Mouse (Mus musculus) lung, postnatal 0 days (tissue): ENCODE measurements around the gene Ugt1a10. TPM values are rescaled to one million over a fixed set of nuclear protein-coding genes. Genes with fewer than 3 reads are reported as not detected.
"Not testable (repeated sequence)": the region's sequence is repeated elsewhere in the genome, so short reads cannot be mapped to it uniquely, and the experiment has no call there.

Experiments
- ATAC-seq: fragments of 200-750 bp; cut with Nextera tagmentation; 2 replicates; pipeline ENCODE4 v1.8.0; 2017; ENCODE audit warnings: moderate library complexity
- DNase-seq: peaks from one replicate; pipeline ENCODE4 v3.0.0-alpha.2; 2016; ENCODE audit warnings: low spot score
- H3K27ac ChIP-seq: fragments of 300-500 bp; sonication (generic); 2 replicates; pipeline ENCODE4 v1.5.1; 2014; ENCODE audit warnings: antibody characterized with exemption, mild to moderate bottlenecking, low read length, mixed read lengths
- H3K27me3 ChIP-seq: fragments of 300-500 bp; sonication (generic); replicated peaks from 2 replicates; pipeline ENCODE4 v1.6.1; 2014; ENCODE audit warnings: low read length, mixed read lengths; ENCODE audit not compliant: insufficient read depth
- H3K36me3 ChIP-seq: fragments of 300-500 bp; sonication (generic); 2 replicates; pipeline ENCODE4 v1.6.1; 2014; ENCODE audit warnings: low read length, mixed read lengths; ENCODE audit not compliant: insufficient read depth
- H3K4me1 ChIP-seq: fragments of 300-500 bp; sonication (generic); 2 replicates; pipeline ENCODE4 v1.6.1; 2014; ENCODE audit warnings: antibody characterized with exemption, low read depth, low read length, mixed read lengths; ENCODE audit not compliant: insufficient read depth
- H3K4me2 ChIP-seq: fragments of 300-500 bp; sonication (generic); replicated peaks from 2 replicates; pipeline ENCODE4 v1.6.1; 2014; ENCODE audit warnings: low read depth, mild to moderate bottlenecking, low read length, moderate library complexity, mixed read lengths
- H3K4me3 ChIP-seq: fragments of 300-500 bp; sonication (generic); 2 replicates; pipeline ENCODE4 v1.5.1; 2014; ENCODE audit warnings: low read depth, low read length
- H3K9ac ChIP-seq: fragments of 300-500 bp; sonication (generic); replicated peaks from 2 replicates; pipeline ENCODE4 v1.6.1; 2014; ENCODE audit warnings: low read depth, mild to moderate bottlenecking
- H3K9me3 ChIP-seq: fragments of 300-500 bp; sonication (generic); 2 replicates; pipeline ENCODE4 v1.6.1; 2016; ENCODE audit warnings: low read length, mixed read lengths
- CTCF ChIP-seq: IDR thresholded peaks from 2 replicates; pipeline ENCODE4 v1.5.1; 2016; ENCODE audit warnings: antibody characterized with exemption, mild to moderate bottlenecking
- EP300 ChIP-seq: IDR thresholded peaks from 2 replicates; pipeline ENCODE4 v1.6.1; 2016; ENCODE audit warnings: antibody characterized with exemption, mild to moderate bottlenecking, control low read depth
- WGBS: fragments of 180-500 bp; shearing (Covaris S2); extraction: QIAGEN DNeasy Blood & Tissue Kit; methylation state at CpG from one replicate; pipeline ENCODE4 v1.1.7; 2014; 5-methylcytosine and 5-hydroxymethylcytosine counted together
- polyA plus RNA-seq: library from polyadenylated mRNA; unstranded; fragments of >200 nt; fragmentation: Nextera tagmentation; extraction: Ambion mirVana; gene quantifications from 2 replicates; pipeline ENCODE4 v1.2.1, GENCODE M21; 2015

Ugt1a10 gene
- polyA plus RNA-seq, 1 experiment from 2014 or later, result not detected

DNA sequence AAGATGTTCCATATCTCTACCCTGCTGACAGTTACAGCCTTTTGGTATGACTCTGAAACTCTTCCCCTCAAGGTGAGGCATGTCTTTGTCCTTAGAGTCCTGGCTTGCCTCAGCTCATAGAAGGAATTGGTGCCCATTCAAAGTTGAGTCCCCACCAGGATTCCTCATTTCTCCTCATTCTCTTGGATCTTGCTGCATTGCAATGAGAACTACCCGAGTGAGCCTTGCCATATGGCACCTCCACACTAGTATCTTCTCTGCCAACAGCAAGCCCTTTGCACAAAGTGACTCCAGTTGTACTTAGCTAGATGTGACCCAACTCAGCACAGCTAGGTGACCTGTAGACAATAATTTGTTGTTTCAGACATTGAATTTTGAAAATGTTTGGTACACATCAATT, 168.4 kb downstream of the Ugt1a10 start:
- H3K4me2 ChIP-seq, result no peak overlapping the region
- H3K4me1 ChIP-seq, result no peaks in the 10 kb centered on the region
- H3K27ac ChIP-seq, result no peak overlapping the region
- DNase-seq (no peak), ATAC-seq (no peak)
- H3K36me3 ChIP-seq, result no peaks in the 10 kb centered on the region
- no peaks in the 10 kb centered on the region for H3K27me3 ChIP-seq
- WGBS, result 43% methylated on average over 1 of the region's 1 CpGs
- no peak overlapping the region for H3K4me3 ChIP-seq
- peaks cover 22% of the 10 kb centered on the region for H3K9me3 ChIP-seq
- H3K9ac ChIP-seq, result no peak overlapping the region
- TF ChIP-seq CTCF, result no peak
- no peak for TF ChIP-seq EP300

DNA sequence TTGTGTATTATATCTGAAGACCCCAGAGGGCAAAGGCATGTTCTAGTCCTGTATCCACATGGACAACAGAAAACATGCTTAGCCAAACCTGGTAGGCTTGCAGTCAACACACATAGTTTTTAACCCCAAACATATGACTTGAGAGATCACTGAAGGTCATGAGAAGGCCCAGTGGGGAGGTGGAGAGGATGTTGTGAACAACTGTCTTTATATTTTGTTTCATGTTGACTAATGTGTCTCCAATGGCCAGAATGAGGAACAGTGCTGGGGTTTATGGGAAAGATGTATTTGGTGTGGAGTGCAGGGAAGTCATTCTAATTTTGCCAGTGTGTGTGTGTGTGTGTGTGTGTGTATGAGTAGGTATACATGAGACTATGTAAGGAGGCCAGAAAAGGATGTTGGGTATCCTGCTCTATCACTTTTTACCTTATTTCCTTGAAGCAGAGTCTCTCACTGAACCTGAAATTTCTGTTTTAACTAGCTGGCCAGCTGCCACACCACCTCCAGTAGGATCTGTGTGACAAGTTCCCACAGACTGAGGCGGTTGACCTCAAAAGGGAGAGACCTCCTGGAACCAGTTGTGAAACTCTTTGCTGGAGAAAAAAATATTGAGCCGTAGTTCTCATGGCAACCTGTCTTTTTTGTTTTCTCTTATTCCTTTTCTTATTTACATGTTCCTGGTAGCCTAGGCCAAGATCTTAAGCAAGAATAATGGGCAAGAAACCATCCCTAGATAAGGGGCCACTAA, 169.0 kb downstream of the Ugt1a10 start:
- Histone ChIP-seq H3K27ac (no peak overlapping the region), H3K9me3 (peaks cover 28% of the 10 kb centered on the region), H3K4me3 (no peak overlapping the region), H3K4me2 (no peak overlapping the region), H3K4me1 (no peaks in the 10 kb centered on the region), H3K9ac (no peak overlapping the region), H3K27me3 (no peaks in the 10 kb centered on the region), H3K36me3 (no peaks in the 10 kb centered on the region)
- DNase-seq (no peak), ATAC-seq (no peak)
- WGBS, result 58% methylated on average over 2 of the region's 2 CpGs
- TF ChIP-seq CTCF, result no peak
- TF ChIP-seq EP300, result no peak

DNA sequence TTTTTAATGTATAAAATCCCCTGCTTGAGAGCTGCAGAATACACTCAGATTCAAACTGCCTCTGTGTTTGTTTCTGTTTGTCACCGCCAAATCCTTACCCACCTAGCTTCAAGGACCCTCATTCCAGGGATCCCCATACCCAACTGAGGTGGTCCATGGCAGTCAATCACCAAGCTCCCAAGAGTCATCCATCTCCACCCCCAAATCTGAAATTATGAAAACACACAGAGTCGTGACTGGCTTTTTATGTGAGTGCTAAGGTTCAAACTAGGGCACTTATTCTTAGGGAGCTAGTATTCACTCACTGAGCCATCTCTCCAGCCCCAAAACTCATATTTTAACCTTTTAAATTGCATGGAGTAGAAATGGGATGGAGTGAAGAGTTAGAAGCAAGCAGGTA, 170.1 kb downstream of the Ugt1a10 start:
- not testable (repeated sequence) for H3K36me3 ChIP-seq, H3K4me1 ChIP-seq, DNase-seq, H3K9ac ChIP-seq, H3K27me3 ChIP-seq, ATAC-seq, H3K4me3 ChIP-seq, H3K27ac ChIP-seq, H3K4me2 ChIP-seq
- WGBS, result 28% methylated on average over 2 of the region's 2 CpGs
- peaks cover 36% of the 10 kb centered on the region for H3K9me3 ChIP-seq

DNA sequence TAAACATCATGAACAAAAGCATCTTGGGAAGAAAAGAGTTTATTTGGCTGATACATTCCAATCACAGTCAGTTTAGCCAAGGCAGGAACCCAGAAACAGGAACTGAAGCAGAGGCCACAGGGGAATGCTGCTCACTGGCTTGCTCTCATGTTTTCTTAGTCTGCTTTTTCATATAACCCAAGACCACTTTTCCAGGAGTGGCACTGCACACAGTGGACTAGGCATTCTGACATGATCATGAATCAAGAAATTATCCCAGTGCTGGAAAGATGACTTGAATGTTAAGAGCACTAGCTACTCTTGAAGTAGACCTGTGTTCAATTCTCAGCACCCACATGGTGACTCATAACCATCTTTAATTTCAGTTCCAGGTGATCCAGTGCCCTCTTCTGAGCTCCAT, 170.6 kb downstream of the Ugt1a10 start:
- DNase-seq (no peak), ATAC-seq (no peak)
- Histone ChIP-seq H3K27me3 (no peaks in the 10 kb centered on the region), H3K4me1 (no peaks in the 10 kb centered on the region), H3K27ac (no peak overlapping the region), H3K9me3 (peaks cover 41% of the 10 kb centered on the region), H3K4me3 (no peak overlapping the region), H3K4me2 (no peak overlapping the region), H3K36me3 (no peaks in the 10 kb centered on the region), H3K9ac (no peak overlapping the region)
- TF ChIP-seq CTCF, result no peak
- TF ChIP-seq EP300, result no peak

DNA sequence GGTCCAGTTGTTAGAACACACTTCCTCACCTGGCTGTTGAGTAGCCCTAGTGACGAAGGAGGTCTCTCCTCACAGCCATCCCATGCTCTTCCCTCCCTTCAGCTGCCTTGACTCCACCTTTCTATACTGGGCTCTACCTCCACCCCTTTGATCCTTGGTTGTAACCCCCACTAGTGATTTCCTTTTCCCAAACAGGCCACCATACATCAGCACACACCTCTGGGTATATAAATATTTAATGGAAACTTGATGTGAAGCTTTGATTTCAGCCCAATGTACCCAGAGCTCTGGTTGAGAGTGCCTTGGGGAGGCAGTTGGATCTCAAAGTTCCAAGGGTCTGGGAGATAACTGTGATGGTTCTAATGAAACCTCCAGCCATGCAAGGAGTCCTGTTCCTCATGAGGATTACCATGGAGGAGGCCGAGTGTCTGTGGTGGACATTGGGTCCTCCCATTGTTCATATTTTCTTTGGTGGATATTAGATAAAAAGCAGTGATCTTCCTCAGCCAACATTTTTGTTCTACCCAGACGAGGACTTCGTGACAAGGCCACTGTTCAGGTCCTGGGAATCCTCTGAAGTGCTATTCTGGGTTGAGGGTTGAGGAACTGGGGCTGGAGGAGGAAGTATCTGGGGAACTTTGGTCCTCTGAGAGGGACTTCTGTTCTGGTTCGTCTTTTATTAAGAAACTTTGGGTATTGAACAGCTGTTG, 171.6 kb downstream of the Ugt1a10 start, which contains the start of gene Mroh2a:
Gene Mroh2a, plus strand, starts transcription at position 317 of the 710 bp plus-strand sequence.
- Histone ChIP-seq H3K27ac (no peak within 1 kb of the TSS), H3K9ac (no peak within 1 kb of the TSS), H3K36me3 (no peaks in the 10 kb centered on the region), H3K4me1 (no peaks in the 10 kb centered on the region), H3K4me2 (no peak within 1 kb of the TSS), H3K27me3 (no peaks in the 10 kb centered on the region), H3K4me3 (no peak within 1 kb of the TSS), H3K9me3 (peaks cover 50% of the 10 kb centered on the region)
- no peak for TF ChIP-seq EP300
- no peak for TF ChIP-seq CTCF
- ATAC-seq, result no peak
- 43% methylated on average over 5 of the region's 5 CpGs for WGBS
- no peak for DNase-seq

DNA sequence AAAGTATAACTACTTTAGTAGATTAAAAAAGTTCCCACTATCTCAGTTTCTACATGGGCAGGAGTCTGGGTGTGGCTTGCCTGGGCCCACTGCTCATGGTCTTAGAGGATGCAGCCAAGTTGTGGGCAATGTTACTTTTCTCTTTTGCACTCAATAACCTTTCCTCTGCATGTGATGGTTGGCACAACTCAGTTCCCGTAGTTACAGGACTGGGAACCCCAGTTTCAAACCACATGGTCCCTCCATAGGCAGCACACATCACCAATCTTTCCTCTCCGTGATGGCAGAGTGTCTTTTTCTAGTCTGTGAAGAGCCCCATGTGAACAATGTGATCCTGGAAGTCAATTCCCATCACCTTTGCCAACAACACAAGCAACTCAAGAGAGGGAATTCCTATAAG, 172.3 kb downstream of the Ugt1a10 start:
- ATAC-seq (no peak), DNase-seq (no peak)
- Histone ChIP-seq H3K9ac (no peak overlapping the region), H3K4me1 (no peaks in the 10 kb centered on the region), H3K27me3 (no peaks in the 10 kb centered on the region), H3K27ac (no peak overlapping the region), H3K4me2 (no peak overlapping the region), H3K4me3 (no peak overlapping the region), H3K9me3 (peaks cover 55% of the 10 kb centered on the region), H3K36me3 (no peaks in the 10 kb centered on the region)
- no peak for TF ChIP-seq CTCF
- TF ChIP-seq EP300, result no peak
- WGBS, result 47% methylated on average over 2 of the region's 2 CpGs
